Mouse (Mus musculus) intestine, embryonic 14.5 days (tissue): ENCODE measurements around the gene Cab39. TPM values are rescaled to one million over a fixed set of nuclear protein-coding genes. Genes with fewer than 3 reads are reported as not detected.

Experiments used
- ATAC-seq: fragments of 200-750 bp; cut with Nextera tagmentation; replicated peaks from 2 replicates; pipeline ENCODE4 v1.8.0; 2017; ENCODE audit warnings: low read depth, moderate number of reproducible peaks, moderate TSS enrichment, moderate library complexity; ENCODE audit not compliant: low FRiP score, low TSS enrichment
- DNase-seq: peaks from one replicate; pipeline ENCODE4 v3.0.0-alpha.2; 2018; ENCODE audit warnings: low spot score
- H3K27ac ChIP-seq: fragments of 300-500 bp; sonication (generic); 2 replicates; pipeline ENCODE4 v1.5.1; 2014; ENCODE audit warnings: low read depth, mild to moderate bottlenecking, control low read depth
- H3K27me3 ChIP-seq: fragments of 300-500 bp; sonication (generic); replicated peaks from 2 replicates; pipeline ENCODE4 v1.6.1; 2014; ENCODE audit warnings: low read length, control low read depth; ENCODE audit not compliant: control insufficient read depth, insufficient read depth
- H3K36me3 ChIP-seq: fragments of 300-500 bp; sonication (generic); 2 replicates; pipeline ENCODE4 v1.6.1; 2014; ENCODE audit warnings: low read length, control low read depth; ENCODE audit not compliant: control insufficient read depth, insufficient read depth
- H3K4me1 ChIP-seq: fragments of 300-500 bp; sonication (generic); replicated peaks from 2 replicates; pipeline ENCODE4 v1.6.1; 2014; ENCODE audit warnings: low read length, control low read depth, mixed read lengths; ENCODE audit not compliant: control insufficient read depth, insufficient read depth
- H3K4me2 ChIP-seq: fragments of 300-500 bp; sonication (generic); 2 replicates; pipeline ENCODE4 v1.6.1; 2014; ENCODE audit warnings: low read length
- H3K4me3 ChIP-seq: fragments of 300-500 bp; sonication (generic); 2 replicates; pipeline ENCODE4 v1.5.1; 2014; ENCODE audit warnings: low read depth, low read length, control low read depth, mixed read lengths
- H3K9ac ChIP-seq: fragments of 300-500 bp; sonication (generic); 2 replicates; pipeline ENCODE4 v1.6.1; 2014; ENCODE audit warnings: mild to moderate bottlenecking, low read length
- H3K9me3 ChIP-seq: fragments of 300-500 bp; sonication (generic); 2 replicates; pipeline ENCODE4 v1.6.1; 2016; ENCODE audit warnings: low read length, control low read depth; ENCODE audit not compliant: control insufficient read depth
- WGBS: fragments of 180-500 bp; shearing (Covaris S2); extraction: QIAGEN DNeasy Blood & Tissue Kit; methylation state at CpG from one replicate; pipeline ENCODE4 v1.1.7; 2014; 5-methylcytosine and 5-hydroxymethylcytosine counted together
- polyA plus RNA-seq: library from polyadenylated mRNA; unstranded; fragments of >200 nt; fragmentation: Nextera tagmentation; extraction: Ambion mirVana; gene quantifications from 2 replicates; pipeline ENCODE4 v1.2.1, GENCODE M21; 2014

Gene Cab39
- polyA plus RNA-seq, 1 experiment from 2014 or later = 46.2 TPM

DNA sequence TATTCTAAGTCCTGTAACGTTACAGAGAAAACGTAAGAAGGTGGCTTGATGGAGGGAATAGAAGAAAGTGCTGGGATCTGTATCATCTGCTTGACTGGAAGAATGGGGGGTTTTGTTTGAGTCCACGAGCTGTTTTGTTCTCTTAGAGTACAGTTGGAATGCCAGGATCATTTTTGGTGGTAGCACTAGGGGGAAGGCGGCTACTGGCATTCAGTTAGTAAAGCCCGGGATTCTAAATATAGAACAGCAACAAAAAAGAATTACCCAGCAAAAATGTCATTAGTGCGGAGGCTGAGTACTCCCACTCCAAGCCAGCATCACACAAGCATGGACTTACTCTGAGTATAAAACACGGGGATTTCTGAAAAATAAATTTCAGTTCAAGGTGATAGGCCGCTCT lies 29.0 kb downstream of the Cab39 start:
- Histone ChIP-seq H3K4me1 (no peaks in the 10 kb centered on the region), H3K36me3 (peaks cover 55% of the 10 kb centered on the region), H3K4me2 (no peak overlapping the region), H3K9ac (no peak overlapping the region), H3K27me3 (no peaks in the 10 kb centered on the region), H3K9me3 (no peaks in the 10 kb centered on the region), H3K27ac (no peak overlapping the region), H3K4me3 (no peak overlapping the region)
- no peak for DNase-seq
- ATAC-seq = no peak
- 82% methylated on average over 8 of the region's 8 CpGs for WGBS

DNA sequence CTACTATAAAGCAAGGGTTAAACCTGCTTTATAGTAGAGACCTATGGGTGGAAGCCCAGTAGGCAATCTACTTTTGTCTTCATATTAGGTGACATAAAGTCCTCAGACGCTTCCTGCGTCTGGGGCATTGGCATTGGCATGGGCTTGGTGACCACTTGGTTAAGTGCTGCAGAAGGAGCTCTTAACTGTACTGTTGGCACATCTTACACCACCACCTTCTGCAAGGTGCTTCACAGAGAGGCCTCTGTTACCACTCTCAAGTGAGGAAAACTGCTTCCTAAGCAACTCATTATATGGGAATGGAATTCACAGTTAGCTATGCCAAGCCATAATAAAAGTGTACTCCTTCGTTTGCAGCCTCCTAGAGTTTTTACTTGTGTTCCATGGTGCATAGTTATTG lies 31.7 kb downstream of the Cab39 start:
- no peak for ATAC-seq

DNA sequence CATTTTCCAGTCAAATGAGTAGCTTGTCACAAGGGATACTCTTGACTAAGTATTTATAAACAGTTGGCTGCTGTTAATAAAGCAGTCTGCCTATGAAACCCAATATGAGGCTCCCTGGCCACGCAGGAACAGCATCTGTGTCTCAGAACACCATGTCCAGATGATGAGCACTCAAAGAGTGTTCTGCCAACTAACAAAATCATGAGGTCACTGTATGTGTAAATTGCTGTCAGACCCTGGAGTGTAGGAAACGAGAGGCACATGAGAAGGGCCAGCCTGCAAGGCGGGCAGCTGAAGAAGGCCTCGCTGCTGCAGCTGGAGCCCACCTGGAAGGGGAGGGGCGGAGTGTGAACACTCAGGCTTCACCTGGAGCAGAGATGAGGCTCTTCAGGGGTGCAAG lies 33.9 kb downstream of the Cab39 start:
- no peak overlapping the region for H3K4me3 ChIP-seq
- H3K27me3 ChIP-seq = no peaks in the 10 kb centered on the region
- 58% methylated on average over 5 of the region's 5 CpGs for WGBS
- peaks cover 34% of the 10 kb centered on the region for H3K36me3 ChIP-seq
- no peak overlapping the region for H3K9ac ChIP-seq
- no peaks in the 10 kb centered on the region for H3K9me3 ChIP-seq
- DNase-seq (no peak), ATAC-seq (no peak)
- H3K27ac ChIP-seq = no peak overlapping the region
- no peak overlapping the region for H3K4me2 ChIP-seq
- H3K4me1 ChIP-seq = no peaks in the 10 kb centered on the region

More for the DNA sequence above, 31.7 kb downstream of the Cab39 start:
- no peaks in the 10 kb centered on the region for H3K9me3 ChIP-seq
- peaks cover 50% of the 10 kb centered on the region for H3K36me3 ChIP-seq
- H3K27ac ChIP-seq = no peak overlapping the region
- H3K4me1 ChIP-seq = no peaks in the 10 kb centered on the region
- WGBS = 97% methylated on average over 3 of the region's 3 CpGs
- H3K27me3 ChIP-seq = no peaks in the 10 kb centered on the region
- no peak for DNase-seq
- no peak overlapping the region for H3K9ac ChIP-seq
- H3K4me3 ChIP-seq = no peak overlapping the region
- H3K4me2 ChIP-seq = no peak overlapping the region

DNA sequence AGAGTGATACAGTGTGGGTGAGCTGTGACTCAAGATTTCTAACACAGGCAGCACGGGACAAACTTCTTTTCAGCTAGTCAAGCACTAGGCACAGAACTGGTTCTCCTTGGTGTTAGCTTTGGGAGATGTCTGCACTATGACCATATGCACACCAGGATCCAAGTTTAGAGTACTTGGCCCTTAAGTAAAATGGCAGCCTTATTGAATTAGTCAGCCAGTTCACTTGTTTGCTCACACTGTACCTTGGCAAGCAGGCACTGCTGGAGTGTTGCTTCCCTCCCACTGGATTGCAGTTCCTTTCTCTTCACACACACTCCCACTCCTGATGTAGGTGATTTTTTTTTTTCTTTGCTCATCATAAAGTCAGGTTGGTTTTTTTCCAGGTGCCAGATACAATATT lies 35.8 kb downstream of the Cab39 start:
- no peaks in the 10 kb centered on the region for H3K27me3 ChIP-seq
- peaks cover 23% of the 10 kb centered on the region for H3K36me3 ChIP-seq
- no peaks in the 10 kb centered on the region for H3K4me1 ChIP-seq
- 94% methylated on average over 1 of the region's 1 CpGs for WGBS
- H3K9me3 ChIP-seq = no peaks in the 10 kb centered on the region
- DNase-seq = no peak
- H3K4me2 ChIP-seq = no peak overlapping the region
- no peak overlapping the region for H3K4me3 ChIP-seq
- no peak overlapping the region for H3K9ac ChIP-seq
- no peak overlapping the region for H3K27ac ChIP-seq
- no peak for ATAC-seq

DNA sequence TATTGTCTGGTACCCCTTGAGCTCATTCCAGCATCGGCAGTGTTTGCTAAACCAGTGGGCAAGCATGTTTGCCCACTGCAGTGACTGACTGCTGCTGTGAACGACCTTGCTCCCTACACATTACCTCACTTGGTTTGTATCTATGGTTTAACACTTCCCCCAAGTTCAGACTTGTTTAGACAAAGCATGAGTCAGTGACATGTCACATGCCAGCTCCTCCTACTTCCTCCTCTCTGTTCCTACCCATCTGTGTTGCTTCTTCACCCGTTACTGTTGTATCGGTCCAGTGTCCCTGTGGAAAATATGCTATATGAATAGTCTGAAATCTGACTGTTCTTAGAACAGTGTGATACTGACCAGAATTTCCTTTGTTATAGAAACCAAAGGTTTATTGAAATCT lies 44.8 kb downstream of the Cab39 start:
- ATAC-seq (peak; percentile 66), DNase-seq (no peak)
- peaks cover 7% of the 10 kb centered on the region; the same call in 1 of the 2 replicates for H3K4me1 ChIP-seq
- no peak overlapping the region for H3K4me3 ChIP-seq
- no peaks in the 10 kb centered on the region for H3K27me3 ChIP-seq
- H3K27ac ChIP-seq = no peak overlapping the region; the same call in 1 of the 2 replicates
- H3K9me3 ChIP-seq = no peaks in the 10 kb centered on the region
- 27% methylated on average over 4 of the region's 4 CpGs for WGBS
- H3K36me3 ChIP-seq = peaks cover 26% of the 10 kb centered on the region
- H3K4me2 ChIP-seq = no peak overlapping the region
- H3K9ac ChIP-seq = no peak overlapping the region

DNA sequence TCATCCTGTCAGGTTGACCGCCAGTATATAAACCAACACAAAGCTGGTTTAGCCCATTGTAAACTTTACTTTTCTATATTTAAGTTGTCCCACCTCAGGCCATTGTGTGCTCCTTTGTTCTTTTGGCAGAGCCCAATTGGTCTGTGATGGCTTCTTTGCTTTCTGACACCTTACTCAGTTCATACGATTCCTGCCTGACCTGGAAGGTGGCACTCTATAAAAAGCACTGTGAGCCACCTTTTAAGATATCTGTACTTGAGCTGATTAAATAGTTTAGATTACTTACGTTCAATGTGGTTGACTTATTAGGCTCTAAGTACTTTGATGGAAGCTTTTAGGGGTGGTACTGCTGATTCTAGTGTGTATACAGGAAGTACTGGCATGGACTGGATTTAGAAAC lies 46.1 kb downstream of the Cab39 start:
- 72% methylated on average over 3 of the region's 3 CpGs for WGBS
- no peak for ATAC-seq

DNA sequence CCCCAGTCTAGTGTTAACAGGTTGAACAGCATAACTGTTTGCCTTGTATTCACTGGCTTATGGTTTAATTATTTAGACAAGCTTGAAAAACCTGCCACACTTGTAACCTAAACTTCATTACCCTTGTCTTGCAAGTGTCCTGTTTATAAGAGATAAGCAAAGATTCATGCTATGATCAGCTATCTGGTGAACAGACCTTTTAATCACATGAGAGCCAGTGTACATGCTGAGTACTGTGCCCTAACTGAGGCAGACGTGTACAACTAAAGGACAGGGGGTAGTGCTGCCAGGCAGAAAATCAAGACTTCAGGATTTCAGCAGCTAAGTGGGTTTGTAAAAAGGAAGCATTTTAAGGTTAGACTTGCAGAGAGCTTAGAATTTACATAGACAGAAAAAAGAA lies 46.5 kb downstream of the Cab39 start:
- Histone ChIP-seq H3K4me1 (peaks cover 7% of the 10 kb centered on the region; the same call in 1 of the 2 replicates), H3K4me3 (no peak overlapping the region), H3K36me3 (peaks cover 29% of the 10 kb centered on the region), H3K9me3 (no peaks in the 10 kb centered on the region), H3K27ac (no peak overlapping the region), H3K9ac (no peak overlapping the region), H3K27me3 (no peaks in the 10 kb centered on the region), H3K4me2 (no peak overlapping the region)
- DNase-seq (no peak), ATAC-seq (no peak)
- WGBS = 61% methylated on average over 1 of the region's 1 CpGs

More for the DNA sequence above, 46.1 kb downstream of the Cab39 start:
- no peaks in the 10 kb centered on the region for H3K9me3 ChIP-seq
- H3K4me2 ChIP-seq = no peak overlapping the region
- DNase-seq = no peak
- H3K27me3 ChIP-seq = no peaks in the 10 kb centered on the region
- H3K4me3 ChIP-seq = no peak overlapping the region
- H3K4me1 ChIP-seq = peaks cover 7% of the 10 kb centered on the region; the same call in 1 of the 2 replicates
- no peak overlapping the region for H3K27ac ChIP-seq
- H3K36me3 ChIP-seq = peaks cover 28% of the 10 kb centered on the region
- H3K9ac ChIP-seq = no peak overlapping the region

DNA sequence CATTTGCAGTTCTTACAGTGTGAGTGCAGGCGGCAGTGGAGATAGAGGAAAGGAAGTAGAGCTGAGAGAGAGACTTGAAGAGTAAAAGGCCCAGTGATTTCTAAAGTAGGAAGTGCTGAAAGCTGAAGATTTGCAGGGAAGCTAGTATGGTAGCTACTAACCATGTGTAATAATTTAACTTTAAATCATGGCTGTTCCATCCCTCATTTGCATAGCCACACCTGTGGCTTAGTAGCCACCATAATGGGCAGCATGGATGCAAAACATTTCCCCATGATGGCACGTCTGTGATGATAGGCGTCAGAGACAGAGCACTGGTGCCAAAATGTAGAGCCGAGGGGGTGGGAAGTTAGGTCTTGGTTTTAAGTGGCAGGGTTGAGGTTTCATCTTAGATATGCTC lies 47.2 kb downstream of the Cab39 start:
- Histone ChIP-seq H3K4me3 (no peak overlapping the region), H3K9ac (no peak overlapping the region), H3K27ac (no peak overlapping the region), H3K9me3 (no peaks in the 10 kb centered on the region), H3K36me3 (peaks cover 32% of the 10 kb centered on the region), H3K27me3 (no peaks in the 10 kb centered on the region), H3K4me2 (no peak overlapping the region), H3K4me1 (peaks cover 7% of the 10 kb centered on the region; the same call in 1 of the 2 replicates)
- no peak for DNase-seq
- ATAC-seq = no peak
- WGBS = 85% methylated on average over 4 of the region's 4 CpGs

DNA sequence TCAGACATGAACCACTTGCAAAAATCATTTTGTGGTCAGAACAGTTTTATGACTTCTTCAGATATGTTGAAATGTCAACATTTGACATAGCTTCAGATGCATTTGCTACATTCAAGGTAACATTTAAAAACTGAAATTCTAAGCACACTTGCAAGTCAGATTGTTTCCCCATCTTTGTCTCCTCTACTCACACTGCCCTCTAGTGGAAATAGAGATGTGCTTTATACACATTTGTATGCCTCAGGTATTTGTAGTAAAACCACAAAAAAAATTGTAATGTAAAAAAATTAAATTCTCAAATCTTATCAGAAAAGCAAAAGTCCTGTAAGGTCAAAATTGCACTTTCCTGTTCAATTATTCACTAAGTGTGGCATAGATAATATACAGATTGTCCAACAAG lies 49.0 kb downstream of the Cab39 start:
- Histone ChIP-seq H3K4me2 (no peak overlapping the region), H3K27me3 (no peaks in the 10 kb centered on the region), H3K36me3 (peaks cover 33% of the 10 kb centered on the region), H3K9ac (no peak overlapping the region), H3K4me3 (no peak overlapping the region), H3K4me1 (peaks cover 7% of the 10 kb centered on the region; the same call in 1 of the 2 replicates), H3K27ac (no peak overlapping the region), H3K9me3 (no peaks in the 10 kb centered on the region)
- DNase-seq = no peak
- no peak for ATAC-seq
